Mouse (Mus musculus) liver, embryonic 14.5 days (tissue): ENCODE measurements around the gene Nap1l4.

Source experiments
- CTCF ChIP-seq: IDR thresholded peaks from 2 replicates; pipeline ENCODE4 v1.5.1; 2016; ENCODE audit warnings: antibody characterized with exemption, low read depth, control low read depth
- EP300 ChIP-seq: IDR thresholded peaks from 2 replicates; pipeline ENCODE4 v1.6.1; 2016; ENCODE audit warnings: antibody characterized with exemption, low read depth

GRCm38 (mm10) chr7:143565648-143566039, 16.7 kb upstream of the Nap1l4 start:
- TF ChIP-seq CTCF: no peak
- TF ChIP-seq EP300: peak; percentile 93
